Mouse (Mus musculus): ENCODE measurements around the gene Smg7. TPM values are rescaled to one million over a fixed set of nuclear protein-coding genes. Genes with fewer than 3 reads are reported as not detected.

Gene Smg7
- total RNA-seq, 1 experiment from 2014 or later = 37.8 TPM

GRCm38 (mm10) chr1:152817027-152817769 is 85.2 kb downstream of the Smg7 start:
- ATAC-seq (replicated peaks; ENCODE audit: insufficient number of reproducible peaks, low FRiP score, low TSS enrichment, poor library complexity, severe bottlenecking) = peak; percentile 15; the same call in 1 of the 2 replicates

- ATAC-seq (replicated peaks; ENCODE audit: insufficient number of reproducible peaks, low FRiP score, low TSS enrichment, poor library complexity, severe bottlenecking) = 0 out of 2 replicates have a peak, but pooled peaks have one; percentile 27
Observed at GRCm38 (mm10) chr1:152815265-152815701, 87.2 kb downstream of the Smg7 start.

GRCm38 (mm10) chr1:152810533-152811439 is 91.7 kb downstream of the Smg7 start:
- ATAC-seq (replicated peaks; ENCODE audit: insufficient number of reproducible peaks, low FRiP score, low TSS enrichment, poor library complexity, severe bottlenecking) = peak; percentile 33

- ATAC-seq (replicated peaks; ENCODE audit: insufficient number of reproducible peaks, low FRiP score, low TSS enrichment, poor library complexity, severe bottlenecking) = peak; percentile 42
Observed at GRCm38 (mm10) chr1:152809541-152810252, 92.7 kb downstream of the Smg7 start.

- no peak for ATAC-seq (replicated peaks; ENCODE audit: insufficient number of reproducible peaks, low FRiP score, low TSS enrichment, poor library complexity, severe bottlenecking)
Observed at GRCm38 (mm10) chr1:152808392-152808680, 94.1 kb downstream of the Smg7 start.

GRCm38 (mm10) chr1:152807619-152808391 is 94.6 kb downstream of the Smg7 start:
- peak; percentile 76 for ATAC-seq (replicated peaks; ENCODE audit: insufficient number of reproducible peaks, low FRiP score, low TSS enrichment, poor library complexity, severe bottlenecking)

GRCm38 (mm10) chr1:152804907-152805306 is 97.5 kb downstream of the Smg7 start:
- ATAC-seq (replicated peaks; ENCODE audit: insufficient number of reproducible peaks, low FRiP score, low TSS enrichment, poor library complexity, severe bottlenecking) = peak; percentile 64

GRCm38 (mm10) chr1:152800633-152801176 is 101.7 kb downstream of the Smg7 start:
- no peak for ATAC-seq (replicated peaks; ENCODE audit: insufficient number of reproducible peaks, low FRiP score, low TSS enrichment, poor library complexity, severe bottlenecking)

GRCm38 (mm10) chr1:152799897-152800296 is 102.5 kb downstream of the Smg7 start, which contains the start of gene Ncf2:
Gene Ncf2, plus strand, starts transcription at chr1:152800194.
- no peak for ATAC-seq (replicated peaks; ENCODE audit: insufficient number of reproducible peaks, low FRiP score, low TSS enrichment, poor library complexity, severe bottlenecking)

GRCm38 (mm10) chr1:152798125-152798524 is 104.3 kb downstream of the Smg7 start:
- ATAC-seq (replicated peaks; ENCODE audit: insufficient number of reproducible peaks, low FRiP score, low TSS enrichment, poor library complexity, severe bottlenecking) = peak; percentile 94

- ATAC-seq (replicated peaks; ENCODE audit: insufficient number of reproducible peaks, low FRiP score, low TSS enrichment, poor library complexity, severe bottlenecking) = peak; percentile 57
Observed at GRCm38 (mm10) chr1:152796683-152797263, 105.7 kb downstream of the Smg7 start.

GRCm38 (mm10) chr1:152795688-152796255 is 106.7 kb downstream of the Smg7 start:
- no peak for ATAC-seq (replicated peaks; ENCODE audit: insufficient number of reproducible peaks, low FRiP score, low TSS enrichment, poor library complexity, severe bottlenecking)

- no peak for ATAC-seq (replicated peaks; ENCODE audit: insufficient number of reproducible peaks, low FRiP score, low TSS enrichment, poor library complexity, severe bottlenecking)
Observed at GRCm38 (mm10) chr1:152793495-152794130, 108.8 kb downstream of the Smg7 start.

- ATAC-seq (replicated peaks; ENCODE audit: insufficient number of reproducible peaks, low FRiP score, low TSS enrichment, poor library complexity, severe bottlenecking) = no peak
Observed at GRCm38 (mm10) chr1:152792736-152793494, 109.5 kb downstream of the Smg7 start.

GRCm38 (mm10) chr1:152791269-152791668 is 111.2 kb downstream of the Smg7 start:
- no peak for ATAC-seq (replicated peaks; ENCODE audit: insufficient number of reproducible peaks, low FRiP score, low TSS enrichment, poor library complexity, severe bottlenecking)

GRCm38 (mm10) chr1:152790821-152791220 is 111.6 kb downstream of the Smg7 start:
- ATAC-seq (replicated peaks; ENCODE audit: insufficient number of reproducible peaks, low FRiP score, low TSS enrichment, poor library complexity, severe bottlenecking) = no peak
